Mouse (Mus musculus) cerebellum, adult 9-11 months (tissue): ENCODE measurements around the gene Loxl1.

ENCODE experiments used
- DNase-seq: peaks from one replicate; pipeline ENCODE4 v3.0.0; 2022

The Loxl1 gene

DNA sequence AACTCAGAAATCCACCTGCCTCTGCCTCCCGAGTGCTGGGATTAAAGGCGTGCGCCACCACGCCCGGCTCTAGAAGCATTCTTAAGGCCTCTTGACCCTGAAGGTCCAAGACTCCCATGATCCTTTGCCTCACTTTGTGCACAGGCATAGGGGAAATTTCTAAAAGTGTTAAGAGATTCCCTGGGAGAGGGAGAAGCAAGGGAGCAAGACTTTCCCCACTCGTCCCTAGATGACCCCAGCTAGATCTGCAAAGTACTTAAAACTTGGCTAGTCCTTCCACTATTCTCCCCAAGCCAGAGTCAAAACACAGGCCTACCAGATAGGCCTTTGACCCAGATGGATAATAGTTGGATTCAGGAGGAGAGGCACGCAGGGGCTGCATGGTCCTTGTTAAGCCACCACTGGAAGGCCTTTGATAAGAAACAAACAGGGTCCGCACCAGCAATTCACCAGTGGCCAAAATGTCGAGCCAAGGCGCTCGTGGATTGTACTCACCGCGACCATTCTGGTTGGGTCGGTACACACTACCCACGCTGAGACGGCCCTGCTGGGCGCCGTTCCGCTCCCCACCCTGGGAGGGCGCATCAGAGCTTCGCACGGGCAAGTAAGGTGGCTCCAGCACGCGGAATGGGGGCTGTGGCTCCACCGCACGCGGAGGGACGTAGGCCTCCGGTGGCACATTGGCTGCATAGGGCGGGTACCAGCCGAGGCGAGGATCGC is 1.6 kb downstream of the Loxl1 start:
- DNase-seq, result no peak

DNA sequence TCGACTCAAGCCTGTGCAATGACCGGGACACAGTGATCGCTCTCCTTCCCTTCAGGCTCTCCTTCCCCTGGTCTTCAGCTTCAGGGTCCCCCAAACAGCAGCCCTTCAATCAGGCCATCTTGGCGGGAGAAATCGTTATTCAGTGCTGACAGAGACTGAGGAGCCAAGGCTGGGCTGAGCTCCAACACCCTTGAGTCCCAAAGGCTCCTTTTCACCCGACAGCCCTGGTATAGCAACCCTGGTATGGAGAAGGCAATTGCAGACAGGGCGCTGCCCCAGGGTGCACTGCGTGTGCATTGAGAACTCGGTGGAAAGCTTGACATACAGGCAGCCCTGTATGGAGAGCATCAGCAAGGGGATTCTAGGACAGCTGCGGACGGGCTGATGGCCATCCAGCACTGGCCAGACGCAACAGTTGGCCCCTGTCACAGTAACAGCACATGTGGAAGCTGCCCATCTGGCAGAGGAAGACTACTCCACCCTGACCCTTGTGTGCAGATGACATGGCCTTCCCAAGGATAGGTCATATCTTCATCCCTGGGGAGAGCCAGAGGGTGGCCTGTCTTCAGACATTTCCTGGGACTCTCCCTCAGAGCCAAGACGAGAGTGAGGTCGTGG is 2.8 kb downstream of the Loxl1 start:
- no peak for DNase-seq

DNA sequence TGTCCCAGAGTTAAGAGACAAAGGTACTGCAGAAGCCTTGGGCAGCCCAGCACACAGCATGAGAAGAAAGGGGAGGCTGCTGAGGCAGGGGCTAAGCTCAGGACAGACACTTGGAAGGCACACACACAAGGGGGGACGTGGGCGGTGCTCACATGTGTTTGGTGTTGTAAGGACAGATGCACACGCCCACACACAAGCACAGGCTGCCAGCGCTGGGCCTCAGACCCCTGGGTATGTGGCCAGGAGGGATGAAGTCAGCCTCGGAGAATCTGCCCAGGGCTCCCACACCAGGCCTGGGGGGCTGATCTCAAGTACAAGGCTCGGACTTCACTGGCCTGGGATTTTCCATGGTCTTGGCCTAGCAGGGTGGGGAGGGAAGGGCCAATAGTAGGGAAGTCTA is 4.6 kb downstream of the Loxl1 start:
- DNase-seq, result no peak

DNA sequence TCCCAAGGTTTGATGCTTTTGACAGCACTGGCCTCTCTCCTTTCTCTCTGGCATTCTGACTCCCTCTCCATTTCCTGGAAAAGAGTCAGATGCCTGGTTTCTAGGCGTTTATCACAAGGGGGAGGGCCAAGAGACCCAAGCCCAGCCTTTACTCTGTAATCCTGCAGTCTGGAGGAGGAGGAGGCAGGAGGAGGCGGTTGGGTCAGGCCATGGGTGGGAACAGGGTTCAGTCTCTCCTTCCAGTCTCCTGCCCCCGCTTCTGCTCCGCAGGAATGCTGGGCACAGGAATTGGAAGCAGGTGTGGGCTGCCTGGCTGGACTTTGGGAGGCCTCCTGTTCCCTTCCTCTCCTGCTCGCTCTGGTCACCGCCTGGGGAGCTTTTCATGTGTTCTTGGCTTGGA is 7.3 kb downstream of the Loxl1 start:
- peak; percentile 26 for DNase-seq

DNA sequence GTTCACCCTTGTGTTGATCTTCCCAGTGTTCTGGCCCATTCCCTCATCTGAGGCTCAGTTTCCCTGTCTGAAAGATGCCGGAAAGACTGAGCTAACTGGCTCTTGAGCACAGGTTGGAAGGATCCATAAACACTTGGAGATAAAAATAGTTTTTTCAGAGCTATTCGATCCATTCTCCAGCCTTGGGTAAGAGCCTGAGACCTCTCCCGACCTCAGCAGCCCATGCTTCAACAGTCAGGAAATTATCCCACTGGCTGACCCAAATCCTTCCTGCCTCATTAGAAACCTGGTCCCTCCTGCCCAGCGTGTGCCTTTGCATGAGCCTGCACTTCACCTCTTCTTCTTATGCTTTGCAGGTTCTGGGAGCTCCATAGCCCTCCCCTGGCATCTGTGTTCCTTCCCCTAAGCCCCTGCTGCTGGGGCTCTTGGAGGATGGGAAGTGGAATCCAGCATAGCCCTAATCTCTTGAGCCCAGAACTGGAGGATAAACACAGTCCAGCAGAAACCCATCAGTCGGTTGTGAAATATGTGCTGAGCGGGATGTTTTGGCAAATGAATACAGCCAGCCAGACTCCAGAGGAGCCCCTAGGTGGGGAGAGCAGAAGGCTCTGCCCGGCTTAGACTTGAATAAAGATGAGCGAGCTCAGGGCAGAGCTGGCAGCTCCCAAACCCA is 9.3 kb downstream of the Loxl1 start:
- DNase-seq, result no peak

DNA sequence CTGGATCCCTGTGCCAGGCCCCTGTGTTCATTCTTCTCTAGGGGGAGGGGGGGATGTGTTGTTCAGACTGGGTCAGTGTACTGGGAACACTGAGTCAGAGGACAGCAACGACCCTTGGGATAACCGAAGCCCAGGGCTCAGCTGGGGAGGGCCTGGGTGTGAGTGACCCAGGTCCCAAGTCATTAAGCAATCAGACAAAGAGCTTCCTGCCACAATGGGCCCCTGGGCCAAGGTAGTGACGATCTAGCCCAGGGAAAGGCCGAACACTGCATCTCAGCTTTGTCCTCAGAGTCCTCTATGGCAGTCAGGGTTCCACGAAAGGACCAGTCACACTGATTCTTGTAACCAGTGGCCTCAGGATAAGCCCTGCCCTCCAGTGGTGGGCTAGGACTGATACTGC is 9.9 kb downstream of the Loxl1 start:
- DNase-seq, result no peak

DNA sequence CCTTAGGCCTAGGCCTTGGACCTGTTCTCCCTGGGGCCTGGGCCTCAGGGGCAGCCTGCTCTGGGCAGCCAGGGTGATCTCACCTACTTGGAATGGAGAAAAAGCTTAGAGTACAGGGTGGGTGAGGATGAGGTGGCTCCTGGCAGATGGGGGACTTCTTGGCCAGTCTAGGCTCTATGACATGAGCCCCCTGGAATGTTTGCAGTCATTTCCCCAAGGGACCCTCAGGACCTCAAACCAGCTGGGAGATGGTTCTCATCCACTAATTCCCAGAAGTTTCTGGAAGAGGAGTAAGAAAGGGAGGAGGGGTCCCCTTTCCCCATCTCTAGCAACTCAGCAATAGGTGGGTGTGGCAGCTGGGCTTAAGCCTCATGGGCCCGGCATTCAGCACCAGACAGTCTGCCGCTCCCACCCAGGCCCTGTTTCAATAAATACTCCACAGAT is 13.6 kb downstream of the Loxl1 start:
- DNase-seq, result no peak

DNA sequence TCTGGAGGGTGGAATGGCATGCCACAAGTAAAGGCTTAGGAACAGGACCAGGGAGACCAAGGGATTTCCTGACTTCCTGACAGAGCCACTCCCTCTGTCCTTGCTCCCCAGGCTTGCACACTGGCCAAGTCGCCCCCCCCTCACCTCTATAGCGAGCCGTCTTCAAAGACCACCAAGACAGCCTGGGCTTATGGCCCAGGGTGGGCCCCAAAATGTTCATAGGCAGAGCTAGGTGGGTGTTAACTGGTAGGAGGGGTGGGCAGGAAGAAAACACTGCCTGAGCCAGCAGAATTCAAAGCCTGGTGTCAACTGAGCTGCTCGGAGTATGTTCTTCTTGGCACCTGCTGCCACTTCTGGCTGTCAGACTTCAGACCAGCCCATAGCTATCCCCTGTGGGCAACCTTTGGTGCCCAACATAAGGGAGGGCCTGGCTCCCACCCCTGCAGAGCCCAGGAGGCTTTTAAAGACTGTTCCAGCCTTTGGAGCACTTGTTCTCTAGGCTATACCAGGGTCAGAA is 15.0 kb downstream of the Loxl1 start:
- DNase-seq, result no peak

DNA sequence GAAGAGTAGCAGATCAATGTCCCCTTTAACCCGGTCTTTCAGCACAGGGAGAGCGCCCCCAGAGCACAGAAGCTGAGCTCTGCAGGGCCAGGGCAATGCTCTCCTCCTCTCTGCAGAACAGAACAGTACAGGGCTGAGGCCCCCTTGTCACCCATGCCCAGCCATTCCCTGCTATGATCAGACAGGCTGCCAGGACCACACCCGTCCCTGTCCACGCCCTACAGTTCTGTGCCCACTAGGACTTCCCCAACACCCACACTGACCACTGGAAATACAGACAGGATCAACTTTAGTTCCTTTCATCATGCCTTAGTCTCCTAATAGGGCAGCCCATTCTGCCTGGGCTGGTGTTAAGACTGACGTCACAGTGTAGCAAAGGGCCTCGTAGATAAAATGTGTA is 15.9 kb downstream of the Loxl1 start:
- DNase-seq, result no peak

DNA sequence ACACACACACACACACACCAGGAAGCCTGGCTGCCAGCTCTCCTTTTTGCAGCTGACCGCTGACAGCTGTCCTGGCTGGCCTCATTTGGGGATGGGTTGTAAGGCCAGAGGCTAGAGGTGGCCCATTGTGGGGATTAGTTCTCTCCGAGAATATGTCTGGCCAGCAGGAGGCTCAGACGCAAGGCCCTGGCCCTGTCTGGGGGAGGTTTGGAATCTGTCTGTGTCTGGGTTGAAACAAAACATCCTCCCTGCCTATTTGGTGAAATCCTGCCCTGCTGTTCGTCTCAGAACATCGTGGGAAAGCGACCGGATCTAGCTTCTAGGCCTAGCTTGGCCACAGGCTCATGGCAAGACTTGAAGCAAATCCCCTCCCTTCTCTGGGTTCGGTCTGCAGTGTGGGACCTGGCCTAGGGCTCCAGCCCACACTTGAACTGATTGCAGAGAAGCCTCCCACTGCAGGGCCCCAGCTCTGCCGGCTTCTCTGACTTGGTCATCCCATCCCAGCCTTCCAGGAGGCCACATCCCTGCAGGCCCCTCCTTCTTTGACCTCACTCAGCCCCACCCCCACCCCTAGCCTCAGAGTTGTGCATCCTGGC is 17.1 kb downstream of the Loxl1 start:
- DNase-seq, result no peak

DNA sequence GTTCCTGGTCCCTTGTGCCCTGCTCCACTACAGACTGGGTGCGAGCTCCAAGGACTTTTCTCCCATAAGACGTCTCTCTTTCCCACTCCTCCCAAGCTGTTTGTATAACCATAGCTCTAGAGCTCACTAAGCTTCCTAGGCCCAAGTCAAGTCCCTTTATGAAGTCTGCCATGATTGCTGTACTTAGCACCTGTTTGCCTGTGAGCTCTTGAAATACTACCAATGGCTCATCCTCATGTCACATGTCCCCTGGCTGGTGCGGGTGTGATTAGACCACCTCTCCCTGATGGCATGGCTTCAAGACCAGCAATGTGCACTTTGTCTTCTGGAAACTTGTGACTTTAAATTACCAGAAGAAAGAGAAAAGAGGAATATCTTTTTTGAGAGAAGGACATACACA is 17.6 kb downstream of the Loxl1 start:
- no peak for DNase-seq

DNA sequence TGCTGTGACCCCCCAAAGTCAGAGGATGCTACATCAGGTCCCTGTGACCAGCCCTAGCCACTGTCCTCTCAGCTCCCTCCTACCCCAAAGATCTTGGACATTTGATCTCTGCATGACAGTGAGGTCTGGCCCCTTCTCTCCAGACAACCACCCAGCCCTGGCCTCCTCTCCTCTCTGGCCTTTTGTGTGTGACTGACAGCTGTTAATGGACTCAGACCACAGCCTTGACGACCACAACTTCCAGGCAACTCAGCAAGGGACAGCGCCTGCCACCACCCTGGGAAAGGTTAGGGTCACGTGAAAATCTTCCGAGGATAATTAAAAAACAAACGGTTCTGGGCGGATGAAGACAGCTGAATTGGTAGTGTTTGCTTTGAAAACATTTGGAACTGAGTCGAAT is 18.5 kb downstream of the Loxl1 start:
- no peak for DNase-seq

DNA sequence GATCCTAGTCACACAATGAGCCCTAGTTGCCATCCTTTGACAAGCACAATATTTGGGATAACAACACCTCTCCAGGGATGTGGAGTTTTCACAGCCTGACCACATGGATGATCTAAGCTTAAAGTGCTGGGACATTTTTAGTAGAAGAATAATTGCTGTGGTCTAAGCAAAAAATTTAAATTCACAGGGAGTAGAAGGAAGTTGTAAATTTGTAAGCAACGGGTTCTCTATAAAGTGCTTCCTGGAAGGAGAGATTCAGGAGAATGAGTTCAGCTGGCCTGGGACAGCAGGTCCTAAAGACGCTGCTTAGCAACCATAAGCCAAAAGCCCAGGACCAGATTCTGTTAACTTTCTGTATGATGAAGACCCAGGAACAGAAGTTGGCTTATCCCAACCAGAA is 23.1 kb downstream of the Loxl1 start:
- DNase-seq, result no peak

DNA sequence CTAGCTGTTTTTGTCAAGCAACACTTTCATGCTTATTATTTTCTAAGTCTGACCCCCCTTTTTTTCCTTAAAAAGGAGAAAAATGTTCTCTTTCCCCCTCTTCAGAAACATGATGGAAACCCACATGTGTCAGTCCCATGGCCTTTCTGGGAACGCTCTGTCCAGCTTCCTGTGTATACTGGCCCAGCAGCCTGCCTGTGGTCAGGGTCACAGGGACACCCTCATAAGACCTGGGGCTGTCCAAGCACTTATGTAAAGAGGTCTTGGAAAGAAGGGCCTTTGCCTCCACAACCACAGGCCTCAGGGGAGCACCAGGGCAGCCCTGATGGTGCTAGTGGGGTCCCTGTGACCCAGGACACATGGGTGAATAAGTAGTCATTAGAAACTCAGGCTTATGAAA is 23.9 kb downstream of the Loxl1 start:
- no peak for DNase-seq

DNA sequence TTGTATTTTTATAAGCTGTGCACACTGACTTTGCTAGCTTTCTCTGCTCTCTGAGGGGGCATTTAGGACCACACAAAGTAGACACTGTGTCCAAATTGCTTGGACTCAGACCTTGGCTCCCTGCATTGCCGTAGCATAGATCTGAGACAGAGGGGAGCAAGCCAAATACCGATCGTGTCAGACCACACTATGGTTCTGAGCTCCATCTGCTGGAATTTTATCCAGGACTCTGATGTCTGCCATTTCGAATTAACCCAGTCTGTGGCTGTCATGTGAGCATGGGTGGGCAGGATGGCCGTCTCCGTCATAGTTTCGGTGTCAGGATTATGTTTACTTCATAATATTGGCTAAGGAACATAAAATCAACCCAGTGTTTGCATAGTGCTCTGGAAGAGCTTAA is 29.6 kb downstream of the Loxl1 start:
- DNase-seq, result no peak

DNA sequence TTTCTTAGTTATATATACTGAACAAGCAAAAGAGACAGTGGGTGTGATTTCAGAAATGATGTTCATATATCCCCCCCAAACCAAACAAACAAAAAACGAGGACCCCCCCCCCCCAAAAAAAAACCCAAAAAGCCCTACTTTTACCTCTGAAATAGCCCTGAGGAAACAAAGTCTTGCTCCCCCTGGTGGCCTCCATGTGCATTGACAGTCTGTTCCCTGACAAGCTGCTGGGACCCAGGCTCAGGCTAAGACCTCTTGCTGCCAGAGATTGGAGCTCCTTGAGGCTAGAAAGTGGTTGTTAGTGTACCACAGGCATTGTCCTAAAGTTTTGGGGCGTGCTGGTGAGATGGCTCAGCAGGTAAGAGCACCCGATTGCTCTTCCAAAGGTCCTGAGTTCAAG is 31.4 kb downstream of the Loxl1 start:
- DNase-seq, result peak; percentile 20

DNA sequence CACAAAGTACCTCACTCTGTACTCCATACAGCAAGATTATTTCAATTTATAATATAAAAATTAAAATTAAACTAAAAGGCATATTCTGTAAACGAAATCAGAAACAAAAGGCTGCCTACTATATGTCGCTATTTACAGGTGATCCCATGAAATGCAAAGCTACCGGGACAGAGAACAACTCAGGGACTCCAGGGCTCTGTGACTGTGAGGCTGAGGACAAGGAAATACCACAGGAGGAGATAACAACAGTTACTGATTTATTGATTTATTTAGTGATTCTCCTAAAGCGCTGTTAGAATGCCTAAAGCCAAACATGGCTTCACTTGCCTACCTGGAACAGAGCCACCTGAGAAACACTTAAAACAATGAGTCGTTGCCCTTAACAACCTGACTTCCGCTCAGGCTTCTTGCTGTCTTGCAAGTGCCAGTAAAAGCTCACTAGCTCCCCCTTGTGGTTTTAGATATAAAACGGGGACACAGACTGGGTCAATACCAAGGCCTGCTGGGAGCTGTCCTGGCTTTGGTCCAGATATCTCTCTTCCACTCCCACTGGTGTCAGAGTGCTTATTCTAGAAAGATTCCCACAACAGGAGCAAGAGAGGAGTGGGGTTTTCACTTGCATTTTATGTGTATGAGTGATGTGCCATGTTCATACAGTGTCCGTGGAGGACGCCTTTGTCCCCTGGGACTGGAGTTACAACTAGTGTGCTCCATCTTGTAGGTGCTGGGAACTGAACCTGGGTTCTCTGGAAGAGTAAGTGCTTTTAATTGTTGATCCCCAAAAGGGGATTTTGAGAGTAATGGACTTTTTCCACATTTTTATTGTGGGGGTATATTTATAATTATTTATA is 32.5 kb downstream of the Loxl1 start:
- peak; percentile 75 for DNase-seq

DNA sequence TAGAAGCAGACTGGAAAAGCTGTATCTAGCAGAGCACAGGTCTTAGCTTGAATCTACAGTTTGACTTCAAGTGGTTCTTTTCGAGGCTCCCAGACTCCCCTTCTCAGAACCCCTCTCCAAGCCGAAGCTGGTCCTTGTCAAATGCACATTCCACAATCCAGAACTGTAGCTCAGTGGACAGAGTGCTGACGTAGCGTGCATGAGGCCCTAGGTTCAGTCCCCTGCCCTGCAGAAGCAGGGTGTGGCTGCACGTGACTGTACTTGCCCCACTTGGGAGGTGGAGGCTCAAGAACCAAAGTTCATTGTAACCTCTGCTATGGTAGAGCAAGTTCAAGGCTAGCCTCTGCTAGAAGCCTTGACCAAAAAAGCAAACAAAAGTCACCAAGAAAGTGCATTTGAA is 33.2 kb downstream of the Loxl1 start:
- DNase-seq, result no peak

DNA sequence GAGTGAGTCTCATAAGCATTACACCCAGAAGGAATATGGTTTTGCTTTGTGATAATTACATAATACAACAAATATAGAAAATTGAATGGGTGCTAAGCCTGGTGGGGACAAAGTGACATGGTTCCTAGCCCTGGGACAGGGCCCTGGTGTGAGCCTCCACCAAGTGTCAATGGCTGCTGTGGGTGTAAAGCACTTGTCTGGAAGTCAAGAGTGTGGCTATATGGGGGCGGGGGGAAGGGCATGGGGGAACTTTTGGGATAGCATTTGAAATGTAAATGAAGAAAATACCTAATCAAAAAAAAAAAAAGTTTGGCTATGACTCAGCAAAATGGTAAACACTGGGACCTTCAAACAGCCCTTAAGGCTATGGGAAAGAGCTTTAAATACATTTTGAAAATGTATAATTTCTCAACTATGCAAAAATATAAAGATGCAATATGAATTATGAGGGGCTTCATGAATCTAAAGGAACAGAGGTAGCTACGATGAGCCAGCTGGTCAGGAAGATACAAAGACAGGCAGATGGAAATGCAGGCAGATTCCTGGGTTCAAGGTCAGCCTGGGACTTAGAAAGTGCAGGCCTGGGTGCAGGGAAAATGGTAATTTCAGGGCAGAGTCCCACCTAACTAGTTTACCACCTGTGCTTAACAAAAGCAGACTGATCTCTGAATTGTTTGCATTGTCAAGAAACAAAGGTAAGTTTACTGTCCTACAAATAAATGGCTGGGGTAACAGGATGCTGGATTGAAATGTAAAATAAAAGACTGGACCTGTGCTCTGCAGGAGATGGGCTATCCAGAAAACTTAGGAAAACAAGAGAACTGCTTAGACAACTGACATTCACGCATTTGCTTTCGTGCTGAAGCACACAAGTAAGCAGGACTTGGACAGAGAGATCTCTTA is 33.9 kb downstream of the Loxl1 start:
- no peak for DNase-seq

DNA sequence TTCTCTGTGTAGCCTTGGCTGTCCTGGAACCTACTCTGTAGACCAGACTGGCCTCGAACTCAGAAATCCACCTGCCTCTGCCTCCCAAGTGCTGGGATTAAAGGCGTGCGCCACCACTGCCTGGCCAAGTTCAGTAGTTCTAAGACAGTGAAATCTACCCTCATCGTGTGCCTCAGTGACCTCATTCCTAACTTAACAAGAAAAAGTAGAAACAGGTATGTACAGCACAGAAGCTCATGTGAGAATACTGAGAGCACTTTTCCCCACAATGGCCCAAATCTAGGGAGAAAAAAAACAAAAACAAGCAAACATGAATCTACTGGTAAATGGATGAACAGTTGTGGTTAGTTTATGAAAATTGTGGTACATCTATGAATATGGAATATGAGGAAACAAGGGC is 34.7 kb downstream of the Loxl1 start:
- DNase-seq, result no peak

DNA sequence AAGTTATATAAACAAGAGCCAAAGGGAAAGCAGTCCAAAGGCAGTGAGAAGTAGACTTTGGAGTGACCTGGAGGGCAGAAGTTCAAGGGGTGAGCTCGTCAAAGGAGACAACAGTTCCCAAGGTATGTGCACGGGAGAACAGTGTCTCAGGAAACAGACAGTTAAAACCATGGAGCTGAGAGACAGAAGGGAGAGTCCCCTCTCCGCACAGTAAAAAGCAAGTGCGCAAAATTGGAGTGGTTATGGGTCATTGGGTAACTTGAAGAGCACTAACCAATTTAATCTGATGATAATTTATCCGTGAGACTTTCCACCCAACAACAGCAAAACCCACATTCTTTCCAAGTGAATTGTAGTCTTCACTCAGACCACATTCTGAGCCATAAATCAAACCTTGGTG is 36.6 kb downstream of the Loxl1 start:
- no peak for DNase-seq

DNA sequence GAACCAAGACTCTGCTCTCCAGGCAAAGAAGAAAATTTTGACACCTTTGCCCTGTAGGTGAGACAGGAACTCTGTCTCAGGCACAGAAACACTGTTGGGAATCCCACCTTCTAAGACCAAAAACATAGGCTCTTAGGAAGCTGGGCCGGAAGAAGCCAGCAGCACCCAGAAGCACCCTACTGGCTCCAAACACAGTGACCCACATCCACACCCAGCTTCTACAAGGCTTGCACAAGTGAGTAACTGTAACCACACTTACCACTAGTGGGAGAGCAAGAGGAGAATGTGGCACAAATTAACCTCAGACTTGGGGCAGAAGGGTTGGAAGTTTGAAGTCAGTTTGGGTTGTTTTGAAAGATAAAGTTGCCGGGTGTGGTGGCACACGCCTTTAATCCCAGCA is 37.2 kb downstream of the Loxl1 start:
- no peak for DNase-seq
